Mouse (Mus musculus) small intestine, adult 2 months (tissue): ENCODE data around the gene Gm44805. TPM values are rescaled to one million over a fixed set of nuclear protein-coding genes. Genes with fewer than 3 reads are reported as not detected.

ENCODE experiments used
- H3K27ac ChIP-seq: fragments of 200-500 bp; 2 replicates; pipeline ENCODE4 v1.5.1; 2012; ENCODE audit warnings: low read depth, low read length, control low read depth, inconsistent platforms; ENCODE audit not compliant: insufficient read depth
- H3K27me3 ChIP-seq: fragments of 200-500 bp; 2 replicates; pipeline ENCODE4 v1.6.1; 2012; ENCODE audit warnings: mild to moderate bottlenecking, moderate library complexity, low read length, inconsistent platforms; ENCODE audit not compliant: control insufficient read depth, insufficient read depth
- H3K36me3 ChIP-seq: fragments of 200-500 bp; 2 replicates; pipeline ENCODE4 v1.6.1; 2012; ENCODE audit warnings: mild to moderate bottlenecking, low read length, control low read depth, inconsistent platforms; ENCODE audit not compliant: control insufficient read depth, insufficient read depth
- H3K4me1 ChIP-seq: fragments of 200-500 bp; 2 replicates; pipeline ENCODE4 v1.6.1; 2012; ENCODE audit warnings: low read length, inconsistent platforms, mixed read lengths; ENCODE audit not compliant: control insufficient read depth, insufficient read depth, insufficient read length
- H3K4me3 ChIP-seq: fragments of 200-500 bp; 2 replicates; pipeline ENCODE4 v1.5.1; 2012; ENCODE audit warnings: low read depth, mild to moderate bottlenecking, control low read depth, inconsistent platforms, low read length, moderate library complexity
- CTCF ChIP-seq: fragments of 200-500 bp; IDR thresholded peaks from 2 replicates; pipeline ENCODE4 v1.5.1; 2012; ENCODE audit warnings: low read depth, mild to moderate bottlenecking, control low read depth, inconsistent platforms, low read length, moderate library complexity, mixed read lengths; ENCODE audit not compliant: insufficient replicate concordance, insufficient read length; ENCODE audit errors: extremely low read depth
- POLR2A ChIP-seq: fragments of 200-500 bp; IDR thresholded peaks from 2 replicates; pipeline ENCODE4 v1.6.1; 2012; ENCODE audit warnings: low read depth, mild to moderate bottlenecking, control low read depth, inconsistent platforms, low read length, moderate library complexity
- WGBS: fragments of 180-500 bp; shearing (Covaris S2); methylation state at CpG from one replicate; pipeline ENCODE4 v1.1.7; 2018; 5-methylcytosine and 5-hydroxymethylcytosine counted together
- polyA plus RNA-seq: library from polyadenylated mRNA; depleted of rRNA; stranded (reverse); fragments of >200 nt; gene quantifications from 2 replicates; pipeline ENCODE4 v1.2.3, GENCODE M21; 2012; rRNA removed

Gm44805 gene
- polyA plus RNA-seq: 0.37 and 0.69 TPM in 2 replicates

GRCm38 (mm10) chr7:19681202-19681694 is at the start of gene Gm44805, which contains the start of gene Apoc4:
Gene Gm44805 (minus strand): TSS chr7:19681423.
Gene Apoc4 (minus strand): TSS chr7:19681479.
- H3K27ac ChIP-seq: peak within 1 kb of the TSS; percentile 64; the same call in 1 of the 2 replicates
- no peaks in the 10 kb centered on the region for H3K27me3 ChIP-seq
- H3K4me3 ChIP-seq: no peak within 1 kb of the TSS
- WGBS: 56% methylated on average over 8 of the region's 8 CpGs
- H3K36me3 ChIP-seq: no peaks in the 10 kb centered on the region
- H3K4me1 ChIP-seq: peaks cover 36% of the 10 kb centered on the region; the same call in 1 of the 2 replicates
- no peak for TF ChIP-seq CTCF
- no peak for TF ChIP-seq POLR2A

- Histone ChIP-seq H3K4me3 (no peak overlapping the region), H3K27me3 (no peaks in the 10 kb centered on the region), H3K4me1 (0 out of 2 replicates have a peak, but pooled peaks cover 4% of the 10 kb centered on the region), H3K27ac (no peak overlapping the region), H3K36me3 (peaks cover 69% of the 10 kb centered on the region)
- TF ChIP-seq CTCF (no peak), POLR2A (no peak)
- 89% methylated on average over 4 of the region's 4 CpGs for WGBS
Observed at GRCm38 (mm10) chr7:19726541-19726940, 45.3 kb upstream of the Gm44805 start.

- no peak for TF ChIP-seq POLR2A
- no peak for TF ChIP-seq CTCF
- no peak overlapping the region for H3K4me3 ChIP-seq
- 60% methylated on average over 12 of the region's 12 CpGs for WGBS
- peaks cover 55% of the 10 kb centered on the region for H3K36me3 ChIP-seq
- H3K4me1 ChIP-seq: 0 out of 2 replicates have a peak, but pooled peaks cover 4% of the 10 kb centered on the region
- no peak overlapping the region for H3K27ac ChIP-seq
- H3K27me3 ChIP-seq: no peaks in the 10 kb centered on the region
Observed at GRCm38 (mm10) chr7:19724167-19724566, 42.9 kb upstream of the Gm44805 start.

DNA sequence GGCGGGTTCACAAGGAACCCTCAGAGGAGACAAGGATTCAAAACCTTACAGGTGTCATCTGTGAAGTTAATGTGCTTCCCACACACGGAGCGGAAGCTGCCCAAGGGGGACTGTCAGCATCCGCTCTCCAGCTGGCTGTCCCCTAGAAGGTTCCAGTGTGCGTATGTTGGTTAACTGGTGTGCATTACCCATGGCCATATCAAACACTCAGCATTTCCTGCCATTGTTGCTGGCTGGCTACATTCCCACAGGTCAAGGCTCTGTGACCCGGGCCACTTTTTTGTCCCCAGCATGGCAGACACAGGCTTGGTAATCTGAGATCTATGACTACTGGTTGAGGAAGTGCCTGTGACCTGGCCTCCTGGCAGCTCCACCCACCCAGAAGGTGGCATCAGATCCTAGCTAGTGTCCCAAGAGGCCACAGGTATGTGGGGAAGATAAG is 41.6 kb upstream of the Gm44805 start:
- 82% methylated on average over 6 of the region's 6 CpGs for WGBS
- no peak overlapping the region for H3K27ac ChIP-seq
- H3K36me3 ChIP-seq: peaks cover 52% of the 10 kb centered on the region
- TF ChIP-seq CTCF (no peak), POLR2A (no peak)
- H3K4me1 ChIP-seq: 0 out of 2 replicates have a peak, but pooled peaks cover 4% of the 10 kb centered on the region
- H3K4me3 ChIP-seq: no peak overlapping the region
- H3K27me3 ChIP-seq: no peaks in the 10 kb centered on the region

- H3K27me3 ChIP-seq: no peaks in the 10 kb centered on the region
- no peaks in the 10 kb centered on the region; the same call in 1 of the 2 replicates for H3K4me1 ChIP-seq
- WGBS: 91% methylated on average over 4 of the region's 4 CpGs
- no peak overlapping the region for H3K4me3 ChIP-seq
- no peak overlapping the region for H3K27ac ChIP-seq
- TF ChIP-seq POLR2A (no peak), CTCF (no peak)
- peaks cover 28% of the 10 kb centered on the region for H3K36me3 ChIP-seq
Observed at GRCm38 (mm10) chr7:19719200-19719599, 38.0 kb upstream of the Gm44805 start.

DNA sequence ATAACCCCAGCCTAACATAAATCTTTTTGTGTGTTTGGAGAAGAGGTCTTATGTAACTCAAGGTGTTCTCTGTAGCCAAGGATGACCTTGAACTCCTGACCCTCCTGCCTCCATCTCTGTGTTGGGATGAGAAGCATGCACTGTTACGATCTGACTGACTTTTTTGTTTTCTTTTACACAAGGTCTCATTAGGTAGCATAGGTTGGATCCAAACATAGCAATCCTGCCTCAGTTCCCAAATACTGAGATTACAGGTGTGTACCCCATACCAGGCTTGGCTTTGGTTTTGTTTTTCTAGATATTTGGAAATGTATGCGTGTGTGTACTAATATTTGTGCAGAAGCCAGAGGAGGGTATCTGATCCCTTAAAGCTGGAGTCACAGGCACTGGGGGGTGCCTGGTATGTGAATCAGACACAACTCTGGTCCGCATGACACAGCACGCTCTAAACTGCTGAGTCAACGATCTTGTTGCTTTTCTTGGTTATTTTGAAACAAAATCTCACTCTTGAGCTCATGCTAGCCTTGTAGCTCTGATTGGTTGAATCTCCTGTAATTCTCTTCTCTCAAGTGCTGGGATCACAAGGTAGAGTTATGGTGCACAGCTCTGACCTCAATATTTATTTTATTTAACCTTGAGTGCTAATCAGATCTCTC is 37.2 kb upstream of the Gm44805 start:
- Histone ChIP-seq H3K27ac (no peak overlapping the region), H3K36me3 (peaks cover 24% of the 10 kb centered on the region), H3K4me1 (no peaks in the 10 kb centered on the region; the same call in 1 of the 2 replicates), H3K4me3 (no peak overlapping the region), H3K27me3 (no peaks in the 10 kb centered on the region)
- WGBS: 90% methylated on average over 5 of the region's 5 CpGs
- TF ChIP-seq CTCF: no peak
- no peak for TF ChIP-seq POLR2A

- TF ChIP-seq POLR2A (no peak), CTCF (no peak)
- 79% methylated on average over 4 of the region's 4 CpGs for WGBS
- no peaks in the 10 kb centered on the region; the same call in 1 of the 2 replicates for H3K4me1 ChIP-seq
- H3K27me3 ChIP-seq: no peaks in the 10 kb centered on the region
- no peak overlapping the region for H3K4me3 ChIP-seq
- no peak overlapping the region for H3K27ac ChIP-seq
- H3K36me3 ChIP-seq: peaks cover 22% of the 10 kb centered on the region
Observed at GRCm38 (mm10) chr7:19717346-19717745, 36.1 kb upstream of the Gm44805 start.
